Mouse (Mus musculus): ENCODE data around the gene Zfp467. TPM values are rescaled to one million over a fixed set of nuclear protein-coding genes. Genes with fewer than 3 reads are reported as not detected.

Zfp467 gene
- total RNA-seq, 2 experiments from 2014 or later = 22.5 to 23.8 TPM

GRCm38 (mm10) chr6:48464966-48465679 is 19.5 kb upstream of the Zfp467 start:
- H3K4me3 ChIP-seq = no peak overlapping the region
- TF ChIP-seq CTCF (IDR thresholded peaks at IDR 0.05) = no peak; the same call in 1 of the 2 replicates
- no peak overlapping the region; the same call in 1 of the 2 replicates for H3K27ac ChIP-seq
- intact Hi-C loops (cut with DNase I) = no loop called here
- DNase-seq (ENCODE audit: extremely low spot score in 1 of 2, low spot score in 2 of 2) = peak in 1 of 2 experiments; percentile 31

- no peak overlapping the region for H3K27ac ChIP-seq
- H3K4me3 ChIP-seq = no peak overlapping the region
- DNase-seq (ENCODE audit: extremely low spot score in 1 of 2, low spot score in 2 of 2) = no peak
- intact Hi-C loops (cut with DNase I) = no loop called here
- no peak for TF ChIP-seq CTCF (IDR thresholded peaks at IDR 0.05)
Measured at GRCm38 (mm10) chr6:48452771-48453170, 7.1 kb upstream of the Zfp467 start.

- DNase-seq (ENCODE audit: extremely low spot score in 1 of 2, low spot score in 2 of 2) = no peak
- no peak overlapping the region for H3K27ac ChIP-seq
- intact Hi-C loops (cut with DNase I) = no loop called here
- no peak overlapping the region for H3K4me3 ChIP-seq
- no peak for TF ChIP-seq CTCF (IDR thresholded peaks at IDR 0.05)
Measured at GRCm38 (mm10) chr6:48452151-48452550, 6.5 kb upstream of the Zfp467 start.

- DNase-seq (ENCODE audit: extremely low spot score in 1 of 2, low spot score in 2 of 2) = no peak
- TF ChIP-seq CTCF (IDR thresholded peaks at IDR 0.05) = no peak
- H3K27ac ChIP-seq = no peak overlapping the region
- intact Hi-C loops (cut with DNase I) = loop anchor here (5.0 kb wide), 1 partner anchor 89 kb away; the partner anchor contains the start of gene Atp6v0e2
- no peak overlapping the region for H3K4me3 ChIP-seq
Measured at GRCm38 (mm10) chr6:48448527-48448926, 2.9 kb upstream of the Zfp467 start.

GRCm38 (mm10) chr6:48447929-48448328 is 2.3 kb upstream of the Zfp467 start, which contains the start of gene Sspo:
Sspo (plus strand) TSS chr6:48448229.
- no peak within 1 kb of the TSS for H3K4me3 ChIP-seq
- intact Hi-C loops (cut with DNase I) = loop anchor here (5.0 kb wide), 1 partner anchor 89 kb away; the partner anchor contains the start of gene Atp6v0e2
- DNase-seq (ENCODE audit: extremely low spot score in 1 of 2, low spot score in 2 of 2) = no peak

GRCm38 (mm10) chr6:48446896-48447295 is 1.3 kb upstream of the Zfp467 start:
- H3K4me3 ChIP-seq = no peak overlapping the region
- H3K27ac ChIP-seq = no peak overlapping the region
- no peak for DNase-seq (ENCODE audit: extremely low spot score in 1 of 2, low spot score in 2 of 2)
- intact Hi-C loops (cut with DNase I) = loop anchor here (5.0 kb wide), 1 partner anchor 90 kb away; the partner anchor contains the start of gene Atp6v0e2
- no peak for TF ChIP-seq CTCF (IDR thresholded peaks at IDR 0.05)

More at GRCm38 (mm10) chr6:48447929-48448328, 2.3 kb upstream of the Zfp467 start, which contains the start of gene Sspo:
- H3K27ac ChIP-seq = no peak within 1 kb of the TSS
- no peak for TF ChIP-seq CTCF (IDR thresholded peaks at IDR 0.05)

- intact Hi-C loops (cut with DNase I) = loop anchor here (5.0 kb wide), 1 partner anchor 91 kb away; the partner anchor contains the start of gene Atp6v0e2
- Histone ChIP-seq H3K4me3 (peak overlapping the region; percentile 75), H3K27ac (no peak overlapping the region)
- no peak for DNase-seq (ENCODE audit: extremely low spot score in 1 of 2, low spot score in 2 of 2)
- no peak for TF ChIP-seq CTCF (IDR thresholded peaks at IDR 0.05)
Measured at GRCm38 (mm10) chr6:48446256-48446655, 631 bp upstream of the Zfp467 start.

GRCm38 (mm10) chr6:48444310-48445180 is 1.1 kb downstream of the Zfp467 start:
- H3K27ac ChIP-seq = peak overlapping the region; percentile 89
- DNase-seq (ENCODE audit: extremely low spot score in 1 of 2, low spot score in 2 of 2) = peak; percentile 41 to 70
- H3K4me3 ChIP-seq = peak overlapping the region; percentile 75
- intact Hi-C loops (cut with DNase I) = loop anchor here (2.0 to 5.0 kb wide), 3 partner anchors 50 to 93 kb away; partner anchors contain the start of genes Atp6v0e2 and Krba1
- no peak for TF ChIP-seq CTCF (IDR thresholded peaks at IDR 0.05)

GRCm38 (mm10) chr6:48443592-48444309 is 1.9 kb downstream of the Zfp467 start:
- peak overlapping the region; percentile 62 for H3K27ac ChIP-seq
- intact Hi-C loops (cut with DNase I) = loop anchor here (2.0 kb wide), 2 partner anchors 49 to 61 kb away; partner anchors contain the start of gene Krba1
- peak overlapping the region; percentile 75 for H3K4me3 ChIP-seq
- TF ChIP-seq CTCF (IDR thresholded peaks at IDR 0.05) = no peak
- peak; percentile 74 to 88 for DNase-seq (ENCODE audit: extremely low spot score in 1 of 2, low spot score in 2 of 2)

GRCm38 (mm10) chr6:48440306-48441014 is 5.2 kb downstream of the Zfp467 start:
- no peak overlapping the region for H3K4me3 ChIP-seq
- intact Hi-C loops (cut with DNase I) = no loop called here
- TF ChIP-seq CTCF (IDR thresholded peaks at IDR 0.05) = no peak
- no peak for DNase-seq (ENCODE audit: extremely low spot score in 1 of 2, low spot score in 2 of 2)
- no peak overlapping the region for H3K27ac ChIP-seq
